Mouse (Mus musculus) thymus, postnatal 0 days (tissue): Measurements from ENCODE around the gene Hormad2. TPM values are rescaled to one million over a fixed set of nuclear protein-coding genes. Genes with fewer than 3 reads are reported as not detected.

Source experiments
- DNase-seq: peaks from one replicate; pipeline ENCODE4 v3.0.0-alpha.2; 2015; ENCODE audit warnings: low spot score
- polyA plus RNA-seq: library from polyadenylated mRNA; unstranded; fragments of >200 nt; fragmentation: Nextera tagmentation; extraction: Ambion mirVana; gene quantifications from 2 replicates; pipeline ENCODE4 v1.2.1, GENCODE M21; 2015

The Hormad2 gene
- 1.8 and 2.1 TPM in 2 replicates for polyA plus RNA-seq

DNA sequence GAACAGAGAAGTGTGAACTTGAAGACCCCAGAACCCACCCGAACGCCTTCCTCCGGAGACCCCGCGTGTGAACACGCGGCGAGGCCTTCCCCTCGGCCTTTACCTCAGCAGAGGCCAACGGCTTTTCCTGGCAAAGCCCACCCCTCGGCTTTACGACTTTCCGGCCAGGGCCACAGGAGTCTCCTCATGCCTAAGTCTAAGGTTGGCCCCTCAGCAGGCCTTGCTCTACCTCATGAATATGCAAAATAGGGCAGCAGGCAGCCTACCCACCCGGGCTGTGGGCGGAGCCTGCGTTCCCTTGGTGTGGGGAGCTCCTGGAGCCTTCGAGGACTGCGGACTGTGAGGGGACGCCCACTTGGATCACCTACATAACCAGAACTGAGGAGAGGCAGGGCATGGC lies at the start of gene Hormad2:
Gene Hormad2 (minus strand): TSS at position 128 of the 400 bp plus-strand sequence.
- peak; percentile 18 for DNase-seq

DNA sequence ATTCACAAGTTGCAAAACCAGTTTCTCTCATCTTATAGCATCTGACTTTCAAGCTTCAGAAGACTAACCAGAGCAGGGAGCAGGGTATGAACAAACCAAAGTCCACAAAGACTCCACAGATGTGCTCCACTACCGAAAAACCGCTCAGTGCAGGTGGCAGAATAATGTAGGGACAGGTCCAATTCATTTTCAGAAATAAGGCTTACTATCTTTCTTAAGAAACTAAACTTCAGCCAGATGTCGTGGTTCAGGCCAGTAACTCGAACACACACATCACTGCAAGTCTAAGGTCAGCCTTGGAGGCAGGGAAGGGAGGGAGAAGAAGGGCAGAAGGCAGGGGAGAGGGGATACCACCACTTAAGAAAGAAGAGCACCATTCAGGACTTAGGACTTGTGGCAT lies 48.3 kb upstream of the Hormad2 start:
- no peak for DNase-seq

DNA sequence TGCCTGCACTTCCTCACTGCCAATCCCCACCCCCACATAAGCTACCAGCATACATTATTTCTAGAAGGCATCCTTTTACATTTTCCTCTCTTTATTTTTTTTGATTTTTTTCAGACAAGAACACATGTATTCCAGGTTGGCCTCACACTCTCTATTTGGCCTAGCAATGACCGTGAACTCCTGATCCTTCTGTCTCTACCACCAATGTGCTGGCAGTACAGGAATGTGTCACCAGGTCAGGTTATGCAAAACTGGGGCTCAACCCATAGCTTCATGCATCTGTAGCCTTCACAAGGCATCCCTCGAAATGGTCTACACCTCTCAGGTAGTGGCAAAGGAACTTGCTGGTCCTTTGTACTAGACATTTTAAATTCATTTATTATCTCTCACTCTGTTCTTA lies 47.9 kb upstream of the Hormad2 start:
- DNase-seq = no peak

DNA sequence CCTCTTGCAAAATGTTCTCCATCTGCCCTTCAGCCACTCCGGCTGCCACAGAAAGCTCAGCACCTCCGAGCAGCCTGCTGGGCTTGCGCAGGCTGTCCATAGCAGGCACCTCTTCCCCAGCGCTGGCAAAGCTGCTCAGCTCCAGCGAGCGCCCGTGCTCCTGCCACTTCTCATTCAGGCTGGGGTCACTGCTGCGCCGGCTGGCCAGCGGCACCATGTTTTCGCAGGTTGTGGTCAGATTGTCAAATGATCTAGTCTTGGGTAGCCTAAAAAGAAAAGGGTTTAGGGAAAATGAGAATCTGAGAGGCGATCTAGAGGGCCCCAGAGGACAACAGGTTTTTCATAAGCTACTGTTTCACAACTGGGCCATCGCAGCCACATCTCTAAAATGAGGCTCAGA lies 47.5 kb upstream of the Hormad2 start:
- no peak for DNase-seq

DNA sequence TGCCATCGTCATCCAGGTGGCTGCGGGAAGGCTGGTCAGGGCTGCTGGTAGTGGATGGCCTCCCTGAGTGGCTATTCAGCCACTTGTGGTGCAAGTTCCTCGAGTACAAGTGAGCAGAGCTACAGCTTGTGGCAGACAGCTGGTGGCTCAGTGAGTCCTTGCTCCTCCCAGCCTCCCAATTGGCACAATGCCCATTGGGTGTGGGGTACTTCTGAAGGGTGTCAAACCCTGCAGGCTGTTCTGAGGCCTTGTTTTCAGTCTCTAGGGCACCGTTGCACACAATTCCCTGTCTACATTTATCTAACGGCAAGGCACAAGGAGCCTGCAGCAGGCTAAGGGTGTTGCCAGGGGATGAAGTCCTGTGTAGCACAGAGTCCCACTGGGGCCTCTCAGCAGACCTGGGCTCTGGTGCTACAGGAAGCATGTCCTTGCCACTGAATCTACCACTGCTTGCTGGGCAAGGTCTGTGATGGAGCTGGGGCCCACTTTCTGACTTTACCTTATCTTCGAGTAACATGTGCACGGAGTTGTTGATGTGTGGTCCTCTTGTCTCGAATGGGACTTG lies 46.6 kb upstream of the Hormad2 start:
- DNase-seq = no peak

DNA sequence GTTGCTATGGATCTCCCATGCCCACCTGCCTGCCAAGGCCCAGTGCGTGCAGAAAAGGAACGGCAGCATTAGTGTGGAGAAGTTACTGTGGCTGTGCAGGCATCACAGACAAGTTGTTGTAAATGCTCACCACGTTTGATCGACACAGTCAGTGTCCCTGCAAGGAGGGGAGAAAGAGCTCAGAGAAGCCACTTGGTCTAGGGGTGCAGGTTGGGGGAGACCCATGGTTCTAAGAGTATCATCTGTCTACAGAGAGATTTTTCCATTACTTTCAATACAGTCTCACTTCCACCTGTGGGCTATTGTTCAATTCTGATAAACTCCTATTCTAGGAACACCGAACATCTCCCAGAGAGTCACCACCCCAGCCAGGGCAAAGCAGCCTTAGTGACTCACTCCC lies 43.6 kb upstream of the Hormad2 start:
- DNase-seq = no peak

DNA sequence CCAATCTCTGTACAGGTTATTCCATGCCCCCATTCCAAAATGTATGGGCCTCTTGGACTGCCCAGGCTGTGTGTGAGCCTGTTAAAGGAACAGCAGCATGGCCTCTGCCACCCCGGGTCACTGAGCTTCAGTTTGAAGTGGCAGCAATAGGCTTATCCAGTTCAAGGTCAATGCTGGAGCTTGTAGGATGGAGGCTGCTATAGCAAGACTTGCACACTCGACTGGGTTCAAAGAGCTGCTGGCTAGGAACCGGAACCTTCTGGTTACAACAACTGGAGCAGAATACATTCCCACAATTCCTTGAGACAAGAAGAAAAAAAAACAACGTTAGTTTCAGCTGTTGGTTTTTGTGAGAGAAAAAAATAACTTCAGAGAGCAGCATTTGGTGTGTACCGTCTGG lies 41.7 kb upstream of the Hormad2 start:
- no peak for DNase-seq

DNA sequence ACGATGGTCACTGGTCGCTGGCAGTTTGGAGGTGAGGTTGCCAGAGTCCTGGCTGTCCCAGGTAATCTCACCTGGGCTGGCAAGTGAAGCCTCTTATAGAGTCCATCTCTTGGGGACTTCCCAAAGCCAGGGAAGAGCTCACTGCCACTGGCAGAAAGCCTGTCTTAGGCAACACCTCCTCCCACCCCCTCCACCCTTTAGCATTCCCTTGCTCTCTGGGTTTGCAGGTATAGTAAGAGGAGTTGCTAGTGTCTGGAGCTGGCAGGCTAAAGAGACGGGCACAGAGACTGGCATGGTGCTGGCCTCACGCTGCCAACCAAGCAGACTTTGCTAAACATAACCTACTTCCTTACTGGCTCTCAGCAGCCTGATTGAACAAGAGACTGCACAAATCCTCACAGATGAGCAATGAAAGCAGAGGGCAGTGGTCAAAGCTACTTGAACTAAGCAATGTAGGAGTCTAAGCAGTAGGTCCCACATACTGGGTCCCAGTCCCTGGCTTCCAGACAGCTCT lies 35.3 kb upstream of the Hormad2 start:
- DNase-seq = no peak

DNA sequence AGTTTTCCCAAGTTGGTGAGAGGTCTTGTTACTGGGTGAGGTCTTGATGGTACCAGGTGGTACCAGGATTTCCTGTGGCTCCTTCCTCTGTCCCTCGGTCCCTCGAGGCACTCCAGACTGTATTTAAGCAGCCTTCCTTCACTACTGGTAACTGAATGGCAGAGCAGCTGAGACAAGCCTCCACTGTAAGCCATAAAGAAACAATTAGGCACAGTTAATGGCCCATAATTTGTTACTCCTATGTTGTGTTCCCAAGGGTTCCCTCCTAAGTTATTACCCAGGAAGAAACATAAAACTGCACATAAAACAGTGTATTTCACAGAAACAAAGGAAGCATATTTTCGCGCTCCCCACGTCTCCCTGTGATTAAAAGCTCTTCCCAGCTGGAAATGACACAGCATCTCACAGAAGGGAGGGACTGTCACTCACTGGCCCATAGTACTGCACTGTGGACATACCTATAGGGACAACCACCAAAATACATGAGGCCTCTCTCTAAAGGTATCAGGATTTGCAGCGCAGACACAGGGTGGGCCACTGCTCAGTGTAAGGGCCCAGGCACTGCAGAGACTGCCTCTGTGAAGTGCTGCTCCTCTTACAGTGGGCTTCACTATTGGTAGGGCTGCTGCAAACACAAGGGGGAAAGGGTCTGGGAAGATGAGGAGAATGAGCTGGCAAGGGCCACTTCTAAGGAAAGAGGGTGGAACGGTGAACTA lies 31.7 kb upstream of the Hormad2 start:
- no peak for DNase-seq

DNA sequence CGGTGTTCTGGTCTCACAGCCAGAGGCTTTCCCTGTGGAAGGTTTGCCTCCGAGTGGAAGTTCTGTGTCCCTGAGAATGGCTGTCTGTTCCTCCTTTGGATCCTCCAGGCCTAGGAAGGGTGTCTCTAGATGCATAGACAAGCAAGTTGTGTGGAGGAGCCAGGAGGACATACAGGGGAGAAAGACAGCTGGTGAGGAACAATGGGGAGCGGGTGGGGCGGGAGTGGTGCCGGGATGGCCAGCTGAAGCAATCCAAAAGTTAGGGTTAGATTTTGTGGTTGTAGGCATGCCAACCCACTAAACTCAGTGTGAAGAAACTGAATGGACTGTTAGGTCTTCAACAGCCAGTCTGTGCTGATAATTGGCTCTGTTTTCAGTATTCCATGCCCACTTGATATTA lies 30.8 kb upstream of the Hormad2 start:
- no peak for DNase-seq

DNA sequence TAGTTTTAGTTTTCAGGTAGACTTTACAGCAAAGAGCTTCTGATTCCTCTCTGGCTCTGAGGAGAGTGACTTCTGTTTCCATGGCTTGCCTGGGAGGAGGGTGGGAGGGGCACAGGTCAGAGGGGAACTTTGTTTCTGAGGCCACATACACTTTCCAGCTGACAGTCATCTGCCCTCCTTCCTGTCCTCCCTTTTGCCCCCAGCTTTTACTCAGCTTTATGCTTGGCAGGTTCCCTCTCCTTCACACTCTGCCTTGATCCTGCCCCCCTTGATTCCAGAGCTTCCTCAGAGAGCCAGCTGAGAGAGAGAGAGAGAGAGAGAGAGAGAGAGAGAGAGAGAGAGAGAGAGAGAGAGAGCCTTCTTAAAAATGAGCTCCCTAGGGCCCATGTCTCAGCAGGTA lies 30.3 kb upstream of the Hormad2 start:
- no peak for DNase-seq

DNA sequence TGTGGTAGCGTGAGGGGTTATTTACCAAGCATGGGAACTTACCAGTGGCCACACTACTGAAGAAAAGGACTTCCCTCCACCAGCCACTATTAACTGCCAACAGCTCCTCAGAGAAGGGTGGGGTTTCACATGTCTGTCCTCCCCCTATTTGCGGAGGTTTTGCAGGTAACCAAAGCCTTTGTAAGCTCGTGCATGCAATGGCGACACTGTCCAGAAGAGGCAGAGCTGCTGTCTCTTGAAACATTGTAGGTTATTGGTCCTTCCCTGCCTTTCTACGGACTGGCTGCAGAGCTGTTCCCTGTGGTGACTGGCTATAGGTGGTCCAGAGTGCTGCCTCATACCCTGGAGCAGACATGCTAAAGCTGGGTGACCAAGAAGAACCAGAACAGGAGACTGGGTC lies 28.2 kb upstream of the Hormad2 start:
- DNase-seq = no peak

DNA sequence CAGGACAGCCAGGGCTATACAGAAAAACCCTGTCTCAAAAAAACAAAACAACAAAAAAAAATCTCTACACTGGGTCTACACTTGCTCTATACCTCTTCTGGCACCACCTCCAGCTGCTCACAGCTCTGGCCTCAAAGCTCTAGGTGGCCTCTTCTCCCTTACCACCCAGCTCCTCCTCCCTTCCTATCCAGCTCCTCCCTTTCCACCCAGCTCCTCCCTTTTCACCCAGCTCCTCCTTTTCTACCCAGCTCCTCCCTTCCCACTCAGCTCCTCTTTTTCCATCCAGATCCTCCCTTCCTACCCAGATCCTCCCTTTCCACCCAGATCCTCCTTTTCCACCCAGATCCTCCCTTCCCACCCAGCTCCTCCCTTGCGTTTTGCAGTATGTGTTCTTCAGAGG lies 26.5 kb upstream of the Hormad2 start:
- no peak for DNase-seq

DNA sequence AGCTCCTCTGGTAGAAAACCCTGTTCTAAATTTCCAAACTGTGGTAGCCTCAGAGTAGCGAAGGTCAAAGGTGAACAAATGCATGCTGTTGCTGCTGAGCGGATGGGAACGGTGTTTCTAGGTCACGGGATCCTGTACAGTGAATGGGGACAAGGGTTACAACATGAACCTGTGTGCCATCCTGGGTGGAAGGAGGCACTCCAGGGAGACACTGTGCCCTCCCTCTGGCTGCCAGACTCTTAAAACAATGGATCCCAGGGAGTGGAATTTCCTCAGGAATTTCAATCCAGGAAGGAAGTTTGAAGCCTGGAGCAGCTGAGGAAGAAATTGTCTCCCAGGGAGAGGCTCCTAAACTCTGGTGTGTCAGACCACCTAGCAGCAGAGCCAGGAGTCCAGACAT lies 25.3 kb upstream of the Hormad2 start:
- no peak for DNase-seq

DNA sequence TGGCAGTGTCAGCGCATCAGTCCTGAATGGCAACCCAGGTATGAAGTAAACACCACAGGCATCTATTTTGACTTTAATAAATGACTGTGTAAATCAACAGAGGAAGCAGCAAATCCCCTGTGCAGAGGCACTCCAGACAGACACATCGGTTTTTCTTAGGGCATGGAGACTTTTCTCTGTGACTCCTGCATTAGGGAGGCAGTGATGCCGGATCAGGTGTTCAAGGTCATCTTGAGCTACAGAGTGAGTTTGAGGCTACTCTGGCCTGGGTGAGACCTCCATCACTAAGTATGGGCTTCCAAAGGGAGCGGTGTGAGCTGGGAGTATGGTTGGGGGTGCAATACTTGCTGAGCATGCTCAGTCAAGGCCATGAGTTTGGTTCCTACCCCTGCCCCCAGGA lies 23.7 kb upstream of the Hormad2 start:
- DNase-seq = no peak

DNA sequence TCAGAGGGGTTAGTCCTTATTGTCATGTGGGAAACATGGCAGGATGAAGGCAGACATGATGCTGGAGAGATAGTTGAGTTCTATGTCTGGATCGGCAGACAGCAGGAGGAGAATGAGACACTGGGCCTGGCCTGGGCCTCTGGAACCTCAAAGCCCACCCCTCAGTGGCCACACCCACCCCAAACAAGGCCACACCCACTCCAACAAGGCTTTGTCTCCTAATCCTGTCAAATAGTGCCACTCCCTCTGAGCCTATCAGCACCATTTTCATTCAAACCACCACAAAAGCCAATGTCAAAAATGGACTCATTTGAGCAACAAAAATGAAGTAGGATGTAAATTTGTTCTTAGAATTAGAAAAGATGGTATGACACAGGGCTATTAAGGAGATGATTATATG lies 23.3 kb upstream of the Hormad2 start:
- no peak for DNase-seq

DNA sequence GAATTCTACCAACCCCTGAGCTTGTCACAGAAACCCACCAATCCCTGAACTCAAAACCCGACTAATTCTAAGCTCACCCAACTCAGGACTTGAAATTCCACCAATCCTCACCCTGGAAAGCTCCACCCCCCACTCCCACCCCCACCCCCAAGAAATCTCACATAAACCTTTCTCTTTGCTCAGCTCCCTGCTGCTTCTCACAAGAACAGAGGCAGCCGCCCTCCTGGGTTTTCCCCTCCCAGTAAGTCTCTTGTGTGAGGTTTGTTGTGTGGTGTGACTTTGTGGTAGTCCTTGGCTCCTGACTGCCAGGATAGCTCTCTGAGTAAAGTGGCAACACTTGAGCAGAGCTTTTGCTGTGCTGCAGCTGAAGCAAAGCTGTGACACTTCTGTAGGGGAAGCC lies 22.0 kb upstream of the Hormad2 start:
- DNase-seq = no peak

DNA sequence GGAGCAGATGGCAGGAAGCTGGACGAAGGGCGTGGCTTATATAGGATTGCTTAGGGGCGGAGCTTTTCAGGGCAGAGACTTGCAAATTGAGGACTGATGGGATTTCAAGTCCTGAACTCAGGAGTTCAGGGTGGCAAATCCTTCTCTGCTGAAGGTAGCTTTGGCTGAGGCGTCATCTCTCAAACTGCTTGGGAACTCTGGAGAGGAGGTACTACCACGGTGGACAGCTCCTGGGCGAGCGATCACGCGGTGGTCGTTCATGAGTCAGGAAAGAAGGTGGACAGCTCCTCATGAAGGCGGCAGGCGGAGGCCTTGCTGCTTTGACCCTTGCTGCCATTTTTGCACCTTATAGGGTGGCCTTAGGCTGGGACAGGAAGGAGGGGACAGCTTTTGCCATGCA lies 20.2 kb upstream of the Hormad2 start:
- no peak for DNase-seq

DNA sequence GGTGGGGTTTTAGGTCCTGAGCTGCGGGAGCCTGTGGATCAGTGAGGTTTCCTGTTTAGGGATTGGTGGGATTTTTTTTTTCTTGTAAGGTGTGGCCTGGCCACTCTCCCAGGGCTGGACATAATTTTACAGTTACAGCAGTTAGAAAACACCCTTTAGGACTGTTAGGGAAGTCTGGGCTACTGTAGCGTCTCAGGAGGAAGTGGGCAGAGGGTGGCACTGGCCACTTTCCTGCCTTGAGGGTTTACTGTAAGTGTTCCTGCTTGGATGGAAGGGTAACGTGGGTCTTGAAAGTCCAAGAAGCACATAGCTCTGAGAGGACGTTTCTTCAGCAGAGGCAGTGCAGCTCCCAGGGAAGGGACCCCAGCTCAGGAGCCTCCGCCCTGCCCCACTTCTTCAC lies 19.7 kb upstream of the Hormad2 start:
- no peak for DNase-seq

DNA sequence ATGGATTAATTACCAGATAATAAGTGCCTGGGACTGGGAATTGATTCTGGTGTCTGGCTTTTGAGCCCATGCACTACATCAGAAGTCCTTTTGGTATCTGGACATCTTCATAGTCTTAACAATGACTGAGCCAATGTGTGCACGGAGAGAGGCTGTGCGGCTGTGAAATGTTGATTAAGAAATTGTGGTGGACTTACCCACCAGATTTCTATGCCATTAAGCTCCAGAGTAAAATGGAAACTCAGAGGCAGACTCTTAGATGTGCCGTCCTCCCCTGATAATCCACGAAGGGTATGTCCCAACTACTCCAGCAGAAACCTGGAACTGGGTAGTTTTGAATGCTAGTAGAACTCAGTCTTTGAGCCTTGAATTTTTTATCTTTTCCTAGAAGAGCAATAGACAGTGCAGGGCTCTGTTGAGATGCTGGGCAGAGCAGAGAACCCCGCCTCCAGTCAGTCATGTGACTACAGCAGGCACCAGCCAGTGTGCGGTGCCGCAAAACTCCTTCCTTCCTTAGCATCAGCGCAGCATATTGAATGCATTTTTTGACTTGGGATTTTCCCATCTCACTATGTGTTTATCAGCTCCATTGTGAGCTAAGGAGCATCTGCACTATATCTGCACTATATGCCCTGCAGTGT lies 14.1 kb upstream of the Hormad2 start:
- no peak for DNase-seq

DNA sequence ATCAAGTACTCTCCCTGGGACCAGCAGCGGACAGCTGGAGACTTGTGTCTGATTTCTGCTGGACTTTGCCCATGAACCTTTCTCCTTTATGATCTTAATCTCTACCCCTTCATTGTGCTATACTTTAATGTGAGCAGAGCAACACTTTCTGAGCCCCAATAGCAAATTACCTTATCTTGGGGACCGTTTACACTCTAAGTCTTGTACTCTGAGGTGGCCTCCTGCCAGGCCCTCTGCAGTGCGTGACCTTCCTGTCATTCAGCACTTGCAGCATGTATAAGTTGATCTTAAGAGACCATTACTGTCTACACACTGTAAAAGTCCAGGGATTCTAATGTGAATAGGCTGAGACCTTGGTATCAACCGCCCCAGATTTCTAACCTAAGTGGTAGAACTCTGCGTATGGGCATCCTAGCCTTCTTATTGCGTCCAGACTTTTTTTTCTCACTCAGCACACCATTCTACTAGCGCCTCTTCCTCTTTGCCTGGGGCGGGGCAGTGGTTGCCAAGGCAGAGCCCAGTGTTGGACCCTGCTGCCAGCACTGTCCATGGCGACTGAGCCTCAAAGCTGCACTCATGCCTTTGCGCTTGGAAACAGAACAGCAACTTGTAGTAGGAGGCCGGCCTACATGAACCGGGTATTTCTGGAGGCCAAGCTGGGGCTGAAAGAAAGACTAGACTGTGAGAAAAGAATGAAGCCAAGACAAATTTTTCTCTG lies 11.7 kb upstream of the Hormad2 start:
- no peak for DNase-seq

DNA sequence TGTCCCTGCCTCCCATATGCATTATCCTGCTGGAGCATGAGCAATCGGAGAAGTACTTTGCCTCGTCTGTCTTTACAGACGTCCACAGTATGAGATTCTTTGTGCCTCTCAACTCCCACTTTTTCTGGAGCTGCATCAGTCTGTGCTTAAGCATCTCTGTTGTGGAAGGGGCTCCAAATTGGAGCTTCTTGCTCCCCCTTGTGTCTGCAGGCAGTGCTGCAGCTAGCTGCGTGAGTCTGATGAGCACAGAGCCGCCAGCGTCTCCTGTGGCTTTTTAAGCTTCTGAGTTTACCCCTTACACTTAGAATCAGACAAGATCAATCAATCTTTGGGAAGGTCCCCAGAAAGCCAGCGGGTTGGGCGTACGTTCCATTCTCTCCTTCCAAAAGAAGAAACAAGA lies 10.2 kb upstream of the Hormad2 start:
- DNase-seq = peak; percentile 72
